Mouse (Mus musculus): ENCODE data around the gene Faf2. TPM values are rescaled to one million over a fixed set of nuclear protein-coding genes. Genes with fewer than 3 reads are reported as not detected.
A peak's percentile ranks its signal among the peaks of the same experiment; 100 is the strongest.
"Not testable (repeated sequence)": the region's sequence is repeated elsewhere in the genome, so short reads cannot be mapped to it uniquely, and the experiment has no call there.

Faf2 gene
- polyA plus RNA-seq, 1 experiment from 2014 or later, result 82.9 TPM

GRCm38 (mm10) chr13:54608002-54608401 is 13.6 kb upstream of the Faf2 start:
- 61% methylated on average over 3 of the region's 3 CpGs for whole genome bisulfite sequencing
- no peak for ATAC-seq (ENCODE audit: borderline replicate concordance, extremely low read depth, low FRiP score, low TSS enrichment)

GRCm38 (mm10) chr13:54608666-54609065 is 12.9 kb upstream of the Faf2 start:
- H3K27me3 ChIP-seq, result no peaks in the 10 kb centered on the region
- ATAC-seq (ENCODE audit: borderline replicate concordance, extremely low read depth, low FRiP score, low TSS enrichment), result no peak
- H3K9me3 ChIP-seq, result no peaks in the 10 kb centered on the region
- no peak overlapping the region for H3K4me3 ChIP-seq
- no peak overlapping the region for H3K4me2 ChIP-seq
- no peaks in the 10 kb centered on the region for H3K36me3 ChIP-seq
- H3K27ac ChIP-seq, result no peak overlapping the region
- no peak overlapping the region for H3K9ac ChIP-seq
- WGBS, result 35% methylated on average over 8 of the region's 8 CpGs
- H3K4me1 ChIP-seq, result peaks cover 17% of the 10 kb centered on the region; the same call in 1 of the 2 replicates

More at GRCm38 (mm10) chr13:54608002-54608401, 13.6 kb upstream of the Faf2 start:
- H3K9me3 ChIP-seq, result no peaks in the 10 kb centered on the region
- no peak overlapping the region for H3K4me3 ChIP-seq
- H3K4me2 ChIP-seq, result no peak overlapping the region
- H3K27me3 ChIP-seq, result no peaks in the 10 kb centered on the region
- H3K9ac ChIP-seq, result no peak overlapping the region
- H3K36me3 ChIP-seq, result no peaks in the 10 kb centered on the region
- H3K4me1 ChIP-seq, result peaks cover 17% of the 10 kb centered on the region; the same call in 1 of the 2 replicates
- no peak overlapping the region for H3K27ac ChIP-seq

GRCm38 (mm10) chr13:54609301-54609700 is 12.3 kb upstream of the Faf2 start:
- Histone ChIP-seq H3K4me2 (no peak overlapping the region), H3K27ac (no peak overlapping the region), H3K36me3 (no peaks in the 10 kb centered on the region), H3K27me3 (no peaks in the 10 kb centered on the region), H3K9me3 (no peaks in the 10 kb centered on the region), H3K9ac (no peak overlapping the region), H3K4me1 (peaks cover 17% of the 10 kb centered on the region; the same call in 1 of the 2 replicates), H3K4me3 (no peak overlapping the region)
- ATAC-seq (ENCODE audit: borderline replicate concordance, extremely low read depth, low FRiP score, low TSS enrichment), result no peak
- 28% methylated on average over 1 of the region's 1 CpGs for WGBS

- Histone ChIP-seq H3K4me2 (peak overlapping the region; percentile 97), H3K9me3 (no peaks in the 10 kb centered on the region), H3K36me3 (no peaks in the 10 kb centered on the region), H3K27ac (peak overlapping the region; percentile 29; the same call in 1 of the 2 replicates), H3K27me3 (no peaks in the 10 kb centered on the region), H3K4me3 (peak overlapping the region; percentile 72), H3K9ac (peak overlapping the region; percentile 72), H3K4me1 (peaks cover 17% of the 10 kb centered on the region; the same call in 1 of the 2 replicates)
- 11% methylated on average over 13 of the region's 13 CpGs for WGBS
- no peak for ATAC-seq (ENCODE audit: borderline replicate concordance, extremely low read depth, low FRiP score, low TSS enrichment)
Observed at GRCm38 (mm10) chr13:54610613-54610971, 11.0 kb upstream of the Faf2 start.

- no peaks in the 10 kb centered on the region for H3K36me3 ChIP-seq
- H3K9ac ChIP-seq, result peak within 1 kb of the TSS; percentile 72
- WGBS, result under 1% methylated on average over 60 of the region's 66 CpGs
- H3K4me2 ChIP-seq, result peak within 1 kb of the TSS; percentile 97
- H3K27ac ChIP-seq, result peak within 1 kb of the TSS; percentile 29
- no peaks in the 10 kb centered on the region for H3K9me3 ChIP-seq
- peaks cover 17% of the 10 kb centered on the region; the same call in 1 of the 2 replicates for H3K4me1 ChIP-seq
- H3K27me3 ChIP-seq, result no peaks in the 10 kb centered on the region
- peak within 1 kb of the TSS; percentile 72 for H3K4me3 ChIP-seq
- peak; percentile 83; the same call in 1 of the 2 replicates for ATAC-seq (ENCODE audit: borderline replicate concordance, extremely low read depth, low FRiP score, low TSS enrichment)
Observed at GRCm38 (mm10) chr13:54610972-54611754, 10.4 kb upstream of the Faf2 start, which contains the start of gene Cltb. Cltb (minus strand) TSS chr13:54611344.

GRCm38 (mm10) chr13:54613141-54613540 is 8.4 kb upstream of the Faf2 start:
- not testable (repeated sequence) for H3K27me3 ChIP-seq; ATAC-seq (ENCODE audit: borderline replicate concordance, extremely low read depth, low FRiP score, low TSS enrichment); H3K9ac ChIP-seq; H3K36me3 ChIP-seq; H3K27ac ChIP-seq; H3K4me2 ChIP-seq; H3K4me3 ChIP-seq; H3K9me3 ChIP-seq
- H3K4me1 ChIP-seq, result peaks cover 17% of the 10 kb centered on the region; the same call in 1 of the 2 replicates
- WGBS, result 83% methylated on average over 8 of the region's 8 CpGs

- H3K27me3 ChIP-seq, result no peaks in the 10 kb centered on the region
- peaks cover 6% of the 10 kb centered on the region; the same call in 1 of the 2 replicates for H3K4me1 ChIP-seq
- no peak overlapping the region for H3K27ac ChIP-seq
- no peaks in the 10 kb centered on the region for H3K36me3 ChIP-seq
- no peak overlapping the region for H3K4me3 ChIP-seq
- no peak for ATAC-seq (ENCODE audit: borderline replicate concordance, extremely low read depth, low FRiP score, low TSS enrichment)
- H3K9ac ChIP-seq, result no peak overlapping the region
- no peaks in the 10 kb centered on the region for H3K9me3 ChIP-seq
- H3K4me2 ChIP-seq, result no peak overlapping the region
- 72% methylated on average over 8 of the region's 8 CpGs for WGBS
Observed at GRCm38 (mm10) chr13:54616307-54616706, 5.3 kb upstream of the Faf2 start.

- Histone ChIP-seq H3K36me3 (no peaks in the 10 kb centered on the region), H3K4me3 (no peak overlapping the region), H3K27me3 (no peaks in the 10 kb centered on the region), H3K9me3 (no peaks in the 10 kb centered on the region), H3K4me2 (no peak overlapping the region), H3K9ac (no peak overlapping the region), H3K4me1 (no peaks in the 10 kb centered on the region), H3K27ac (no peak overlapping the region)
- ATAC-seq (ENCODE audit: borderline replicate concordance, extremely low read depth, low FRiP score, low TSS enrichment), result no peak
- 60% methylated on average over 6 of the region's 6 CpGs for WGBS
Observed at GRCm38 (mm10) chr13:54616998-54617397, 4.6 kb upstream of the Faf2 start.

GRCm38 (mm10) chr13:54621960-54622521 is 457 bp downstream of the Faf2 start:
- 1% methylated on average over 27 of the region's 27 CpGs for WGBS
- no peaks in the 10 kb centered on the region for H3K36me3 ChIP-seq
- ATAC-seq (ENCODE audit: borderline replicate concordance, extremely low read depth, low FRiP score, low TSS enrichment), result peak; percentile 48; the same call in 1 of the 2 replicates

GRCm38 (mm10) chr13:54629128-54629527 is 7.5 kb downstream of the Faf2 start:
- no peaks in the 10 kb centered on the region for H3K27me3 ChIP-seq
- H3K4me3 ChIP-seq, result no peak overlapping the region
- ATAC-seq (ENCODE audit: borderline replicate concordance, extremely low read depth, low FRiP score, low TSS enrichment), result no peak
- 74% methylated on average over 4 of the region's 4 CpGs for WGBS
- no peaks in the 10 kb centered on the region for H3K4me1 ChIP-seq
- H3K27ac ChIP-seq, result no peak overlapping the region
- no peak overlapping the region for H3K9ac ChIP-seq
- H3K9me3 ChIP-seq, result no peaks in the 10 kb centered on the region
- no peak overlapping the region for H3K4me2 ChIP-seq
- H3K36me3 ChIP-seq, result peaks cover 10% of the 10 kb centered on the region; the same call in 1 of the 2 replicates

More at GRCm38 (mm10) chr13:54621960-54622521, 457 bp downstream of the Faf2 start:
- Histone ChIP-seq H3K9me3 (no peaks in the 10 kb centered on the region), H3K4me1 (peaks cover 12% of the 10 kb centered on the region), H3K27ac (peak overlapping the region; percentile 66), H3K4me3 (peak overlapping the region; percentile 70), H3K4me2 (peak overlapping the region; percentile 77), H3K9ac (peak overlapping the region; percentile 96), H3K27me3 (no peaks in the 10 kb centered on the region)

GRCm38 (mm10) chr13:54632731-54633277 is 11.2 kb downstream of the Faf2 start:
- Histone ChIP-seq H3K9me3 (no peaks in the 10 kb centered on the region), H3K4me2 (no peak overlapping the region), H3K27ac (no peak overlapping the region), H3K36me3 (peaks cover 28% of the 10 kb centered on the region), H3K9ac (no peak overlapping the region), H3K4me3 (no peak overlapping the region), H3K27me3 (no peaks in the 10 kb centered on the region), H3K4me1 (no peaks in the 10 kb centered on the region)
- ATAC-seq (ENCODE audit: borderline replicate concordance, extremely low read depth, low FRiP score, low TSS enrichment), result no peak
- WGBS, result 38% methylated on average over 3 of the region's 3 CpGs

GRCm38 (mm10) chr13:54635011-54635410 is 13.4 kb downstream of the Faf2 start:
- Histone ChIP-seq H3K27me3 (no peaks in the 10 kb centered on the region), H3K4me3 (no peak overlapping the region), H3K4me1 (no peaks in the 10 kb centered on the region), H3K9ac (no peak overlapping the region), H3K9me3 (no peaks in the 10 kb centered on the region), H3K36me3 (peaks cover 39% of the 10 kb centered on the region), H3K27ac (no peak overlapping the region), H3K4me2 (no peak overlapping the region)
- 98% methylated on average over 3 of the region's 3 CpGs for WGBS
- ATAC-seq (ENCODE audit: borderline replicate concordance, extremely low read depth, low FRiP score, low TSS enrichment), result no peak
